Mouse (Mus musculus) neutrophil, adult 5-6 weeks (primary cell): ENCODE results near the gene Fam104a. TPM values are rescaled to one million over a fixed set of nuclear protein-coding genes. Genes with fewer than 3 reads are reported as not detected.

Experiments
- ATAC-seq: fragments of 151-379, 151-347 bp; 2 replicates; pipeline ENCODE4 v1.8.0; 2017; ENCODE audit warnings: mild to moderate bottlenecking, moderate TSS enrichment; ENCODE audit not compliant: insufficient number of reproducible peaks, poor library complexity, low FRiP score, severe bottlenecking; ENCODE audit errors: extremely low read depth
- total RNA-seq: library from RNA; stranded (forward); fragments of 200-1000 nt; gene quantifications from 2 replicates; pipeline ENCODE4 v1.2.3, GENCODE M21; 2017

Gene Fam104a
- total RNA-seq, result 34.7 and 39.0 TPM in 2 replicates

- peak; percentile 89 for ATAC-seq
These were observed at the start of gene Fam104a, which contains the start of gene D11Wsu47e for GRCm38 (mm10) chr11:113683957-113684706. TSS of gene Fam104a (minus strand) at chr11:113684155. TSS of gene D11Wsu47e (plus strand) at chr11:113684412.

GRCm38 (mm10) chr11:113731945-113732612 lies 48.1 kb upstream of the Fam104a start:
- ATAC-seq, result no peak

GRCm38 (mm10) chr11:113730879-113731278 lies 46.9 kb upstream of the Fam104a start:
- no peak for ATAC-seq

GRCm38 (mm10) chr11:113729917-113730316 lies 46.0 kb upstream of the Fam104a start:
- no peak for ATAC-seq

- ATAC-seq, result no peak
These were observed 45.3 kb upstream of the Fam104a start for GRCm38 (mm10) chr11:113729239-113729638.

GRCm38 (mm10) chr11:113727992-113728391 lies 44.0 kb upstream of the Fam104a start:
- ATAC-seq, result no peak

- no peak for ATAC-seq
These were observed 43.3 kb upstream of the Fam104a start for GRCm38 (mm10) chr11:113726994-113727888.

GRCm38 (mm10) chr11:113725235-113726048 lies 41.5 kb upstream of the Fam104a start:
- no peak for ATAC-seq

- ATAC-seq, result no peak
These were observed 38.6 kb upstream of the Fam104a start for GRCm38 (mm10) chr11:113722405-113723090.

GRCm38 (mm10) chr11:113717767-113718424 lies 33.9 kb upstream of the Fam104a start:
- ATAC-seq, result no peak

GRCm38 (mm10) chr11:113716132-113716531 lies 32.2 kb upstream of the Fam104a start:
- no peak for ATAC-seq

- no peak for ATAC-seq
These were observed 31.2 kb upstream of the Fam104a start for GRCm38 (mm10) chr11:113715078-113715674.

GRCm38 (mm10) chr11:113711061-113711460 lies 27.1 kb upstream of the Fam104a start:
- ATAC-seq, result no peak

GRCm38 (mm10) chr11:113710257-113710777 lies 26.4 kb upstream of the Fam104a start:
- no peak for ATAC-seq

- no peak for ATAC-seq
These were observed 25.8 kb upstream of the Fam104a start, which contains the start of gene Cpsf4l for GRCm38 (mm10) chr11:113709731-113710256. TSS of gene Cpsf4l (minus strand) at chr11:113710017.

- no peak for ATAC-seq
These were observed 25.3 kb upstream of the Fam104a start for GRCm38 (mm10) chr11:113709272-113709671.
